Mouse (Mus musculus) ovary, postnatal 14 days (tissue): ENCODE measurements around the gene Olfr128.
"Not testable (repeated sequence)": the region's sequence is repeated elsewhere in the genome, so short reads cannot be mapped to it uniquely, and the experiment has no call there.

Source experiments
- DNase-seq: peaks from one replicate; pipeline ENCODE4 v3.0.0; 2022; ENCODE audit warnings: low spot score

Olfr128 gene

DNA sequence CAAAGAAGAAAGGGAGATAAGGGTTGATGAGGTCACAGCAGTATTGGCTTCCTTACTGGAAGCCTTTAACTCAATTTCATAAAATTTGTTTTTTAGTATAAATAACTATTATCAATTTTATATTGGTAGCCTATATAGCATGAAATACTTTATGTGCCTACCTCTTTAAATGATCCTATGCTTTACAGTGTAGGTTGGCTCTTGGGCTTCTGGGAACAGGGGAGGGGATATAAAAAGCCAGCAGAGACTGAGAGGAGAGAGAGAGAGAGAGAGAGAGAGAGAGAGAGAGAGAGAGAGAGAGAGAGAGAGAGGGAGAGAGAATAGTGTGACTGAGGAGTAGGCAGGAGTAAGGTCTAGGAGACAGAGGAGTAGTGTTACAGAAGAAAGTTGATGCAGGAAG lies at the start of gene Olfr128:
Gene Olfr128 (plus strand): TSS at position 301 of the 400 bp plus-strand sequence.
- no peak for DNase-seq

DNA sequence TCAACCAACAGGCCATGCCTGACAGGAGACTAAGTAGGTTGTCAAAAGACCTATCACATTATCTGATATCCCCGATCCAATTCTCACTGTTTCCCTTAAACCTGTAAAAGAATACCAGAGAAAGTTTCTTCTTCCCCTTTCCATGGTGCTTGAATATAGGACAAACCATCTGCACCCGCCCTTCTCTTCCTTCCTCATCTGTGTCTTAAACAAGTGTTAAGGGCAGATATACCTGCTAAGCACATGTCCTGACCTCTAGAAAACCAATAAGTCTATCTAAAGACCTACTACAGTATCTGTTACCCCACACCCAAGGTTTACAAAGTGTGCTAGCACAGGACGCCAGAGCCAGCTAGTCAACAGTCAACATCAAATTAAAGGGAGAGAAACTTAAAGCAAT lies 46.5 kb upstream of the Olfr128 start:
- no peak for DNase-seq

DNA sequence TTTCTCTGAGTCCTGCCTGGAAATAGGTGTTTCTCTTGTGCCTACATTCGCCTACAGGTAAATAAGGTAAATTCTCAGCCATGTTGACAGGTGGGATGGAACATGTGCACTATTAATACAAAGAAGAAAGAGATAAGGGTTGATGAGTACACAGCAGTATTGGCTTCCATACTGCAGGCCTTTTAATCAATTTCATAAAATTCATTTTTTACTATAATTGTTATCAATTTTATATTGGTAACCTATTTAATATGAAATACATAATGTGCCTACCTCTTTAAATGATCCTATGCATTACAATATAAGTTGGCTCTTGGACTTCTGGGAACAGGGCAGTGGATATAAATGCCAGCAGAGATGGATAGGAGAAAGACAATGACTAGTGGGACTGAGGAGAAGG lies 20.2 kb upstream of the Olfr128 start, which contains the start of gene Olfr127:
Gene Olfr127 (plus strand): TSS at position 301 of the 400 bp plus-strand sequence.
- no peak for DNase-seq

DNA sequence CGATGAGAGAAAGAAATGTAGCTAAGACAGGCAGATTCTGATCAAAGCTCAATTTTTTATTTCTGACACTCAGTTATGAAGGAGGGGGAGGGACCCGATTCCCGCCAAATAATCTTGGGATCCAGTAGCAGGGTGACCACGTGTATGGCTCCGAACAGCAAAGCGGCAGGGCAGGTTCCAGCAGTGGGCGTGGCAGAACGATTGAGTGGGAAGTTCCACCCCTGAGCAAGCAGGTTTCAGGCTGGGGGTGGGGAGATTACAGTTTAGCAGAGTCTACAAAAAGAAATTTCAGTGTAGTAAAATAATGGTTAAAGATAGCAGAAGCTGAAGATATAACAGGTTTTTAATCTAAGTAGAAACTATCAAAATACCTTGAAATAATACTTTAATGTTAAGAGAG lies 13.5 kb upstream of the Olfr128 start:
- DNase-seq, result not testable (repeated sequence)

DNA sequence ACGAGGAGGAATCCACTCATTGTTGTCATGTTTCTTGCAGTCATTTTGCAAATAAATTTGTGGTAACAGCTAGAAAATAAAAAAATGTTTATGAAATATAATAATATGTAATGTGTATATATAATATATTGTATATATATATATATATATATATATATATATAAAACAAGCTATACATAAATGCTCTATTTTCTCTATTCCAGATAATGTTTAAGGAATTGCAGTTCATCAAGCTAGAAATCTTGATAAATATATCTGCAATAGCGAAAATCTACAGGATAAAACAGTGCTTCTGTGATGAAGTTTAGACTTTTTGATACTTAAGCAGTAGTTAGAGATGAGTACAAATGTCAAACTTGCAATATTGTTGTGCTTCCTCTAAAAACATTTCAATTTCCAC lies 32.6 kb downstream of the Olfr128 start, which contains the start of gene Olfr761:
Gene Olfr761 (minus strand): TSS at position 101 of the 400 bp plus-strand sequence.
- no peak for DNase-seq

DNA sequence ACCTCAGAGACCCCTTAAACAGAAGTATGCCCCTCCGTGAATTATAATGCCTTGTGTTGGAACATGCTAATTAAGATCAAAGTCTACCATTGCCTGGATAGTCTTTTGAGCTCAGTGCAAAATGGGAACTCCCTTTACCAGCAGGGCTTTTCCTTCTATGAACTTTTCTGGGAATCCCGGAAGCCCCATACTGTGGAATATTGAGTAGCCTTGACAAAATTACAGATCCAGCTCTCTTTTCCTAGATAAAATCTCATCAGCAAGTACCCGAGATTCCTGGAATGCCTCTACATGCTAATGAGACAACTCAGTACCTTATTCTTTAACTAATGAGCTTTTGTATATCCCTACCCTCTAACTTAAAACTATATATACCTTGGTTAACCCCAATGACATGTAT lies 53.2 kb downstream of the Olfr128 start:
- no peak for DNase-seq
